Comparison of ENCODE assay signal across 8 mouse cellular contexts in the genomic region with DNA sequence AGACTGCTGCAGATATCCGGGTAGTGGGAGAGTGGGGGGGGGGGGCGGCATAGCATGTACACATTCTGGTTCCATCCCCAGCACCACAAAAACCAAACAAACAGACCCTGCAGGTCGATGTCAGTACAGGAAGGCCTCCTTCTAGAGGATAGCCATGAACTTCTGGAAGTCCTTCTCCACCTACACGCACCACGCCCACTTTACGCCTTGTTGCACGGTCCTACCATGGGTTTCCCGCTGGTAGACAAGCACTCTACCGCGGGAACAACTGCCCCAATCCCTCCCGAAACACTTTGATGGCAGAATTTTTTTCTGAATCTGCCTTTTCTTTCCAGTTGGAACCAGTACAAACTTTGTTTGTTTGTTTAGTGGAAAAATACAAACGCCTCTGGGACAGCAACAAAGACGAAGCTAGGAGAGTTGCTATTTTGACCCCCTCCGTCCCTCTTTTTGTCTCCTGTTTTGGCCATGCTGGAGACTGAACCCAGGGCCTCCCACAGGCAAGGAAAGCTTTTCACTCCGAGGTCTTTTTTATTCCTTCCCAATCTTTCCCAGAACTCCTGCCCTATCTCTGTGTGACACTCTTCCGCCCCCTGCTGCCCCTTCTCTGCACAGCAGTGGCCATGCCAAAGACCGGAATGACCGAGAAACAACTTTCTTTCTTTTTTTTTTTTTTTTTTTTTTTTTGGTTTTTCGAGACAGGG. TPM values are rescaled to one million over a fixed set of nuclear protein-coding genes. Genes with fewer than 3 reads are reported as not detected.
A peak's percentile ranks its signal among the peaks of the same experiment; 100 is the strongest.
DNase-seq lines count a peak whose midpoint lies in the region; ATAC-seq and TF ChIP-seq lines count a peak whose summit lies in the region.

No protein-coding gene starts in this region.

- H3K4me1 ChIP-seq in embryonic fibroblast, embryonic 13.5 days (ENCODE audit: control insufficient read depth, insufficient read depth, low read length): no peaks in the 10 kb centered on the region
- H3K4me1 ChIP-seq in heart, embryonic 12.5 days (replicated peaks): peaks cover 11% of the 10 kb centered on the region
- peaks cover 64% of the 10 kb centered on the region for H3K4me1 ChIP-seq in liver, embryonic 13.5 days (replicated peaks)
- H3K4me1 ChIP-seq in neural tube, embryonic 15.5 days: peaks cover 5% of the 10 kb centered on the region

- peak overlapping the region; percentile 56 for H3K4me2 ChIP-seq in heart, embryonic 12.5 days
- H3K4me2 ChIP-seq in liver, embryonic 13.5 days: peak overlapping the region; percentile 75
- peak overlapping the region; percentile 36 for H3K4me2 ChIP-seq in neural tube, embryonic 15.5 days

- H3K9ac ChIP-seq in heart, embryonic 12.5 days: peak overlapping the region; percentile 23; the same call in 1 of the 2 replicates
- H3K9ac ChIP-seq in liver, embryonic 13.5 days: peak overlapping the region; percentile 70
- H3K9ac ChIP-seq in neural tube, embryonic 15.5 days (replicated peaks): 0 out of 2 replicates have a peak overlapping the region, but pooled peaks have one; percentile 20

- H3K9me3 ChIP-seq in heart, embryonic 12.5 days (replicated peaks): no peaks in the 10 kb centered on the region
- no peaks in the 10 kb centered on the region for H3K9me3 ChIP-seq in liver, embryonic 13.5 days (replicated peaks)
- no peaks in the 10 kb centered on the region for H3K9me3 ChIP-seq in neural tube, embryonic 15.5 days (replicated peaks)

- 0 out of 2 replicates have a peak, but pooled peaks cover 11% of the 10 kb centered on the region for H3K27me3 ChIP-seq in heart, embryonic 12.5 days (replicated peaks)
- peaks cover 9% of the 10 kb centered on the region for H3K27me3 ChIP-seq in liver, embryonic 13.5 days
- H3K27me3 ChIP-seq in neural tube, embryonic 15.5 days (replicated peaks): 0 out of 2 replicates have a peak, but pooled peaks cover 4% of the 10 kb centered on the region

- 10% methylated on average over 19 of the region's 19 CpGs for WGBS in heart, embryonic 12.5 days
- 4% methylated on average over 19 of the region's 19 CpGs for WGBS in liver, embryonic 13.5 days (ENCODE audit: insufficient replicate concordance)
- 11% methylated on average over 19 of the region's 19 CpGs for WGBS in neural tube, embryonic 15.5 days

- no peak for TF ChIP-seq POLR2A in embryonic fibroblast, embryonic 13.5 days (IDR thresholded peaks at IDR 0.05; ENCODE audit: low read depth, low read length)

- no peak overlapping the region for H3K4me3 ChIP-seq in embryonic fibroblast, embryonic 13.5 days (ENCODE audit: insufficient read depth, low read length)
- peak overlapping the region; percentile 14; the same call in 1 of the 2 replicates for H3K4me3 ChIP-seq in heart, embryonic 12.5 days
- peak overlapping the region; percentile 57 for H3K4me3 ChIP-seq in liver, embryonic 13.5 days (replicated peaks)
- peak overlapping the region; percentile 8; the same call in 1 of the 2 replicates for H3K4me3 ChIP-seq in neural tube, embryonic 15.5 days (replicated peaks)

- no peaks in the 10 kb centered on the region for H3K36me3 ChIP-seq in heart, embryonic 12.5 days
- no peaks in the 10 kb centered on the region for H3K36me3 ChIP-seq in liver, embryonic 13.5 days
- no peaks in the 10 kb centered on the region for H3K36me3 ChIP-seq in neural tube, embryonic 15.5 days

- peak; percentile 48 for DNase-seq in 416B (ENCODE audit: low read depth)
- DNase-seq in adrenal gland, postnatal 25 days: peak; percentile 87
- DNase-seq in kidney, postnatal 14 days: peak; percentile 91
- peak; percentile 70 for DNase-seq in liver, embryonic 13.5 days
- DNase-seq in thymus, postnatal 10 days (ENCODE audit: low spot score in 2 of 2): peak; percentile 28 to 59

- H3K27ac ChIP-seq in embryonic fibroblast, embryonic 13.5 days (ENCODE audit: insufficient read depth, low read length): no peak overlapping the region
- no peak overlapping the region for H3K27ac ChIP-seq in heart, embryonic 12.5 days (ENCODE audit: poor library complexity, severe bottlenecking)
- H3K27ac ChIP-seq in liver, embryonic 13.5 days: peak overlapping the region; percentile 29
- peak overlapping the region; percentile 60; the same call in 1 of the 2 replicates for H3K27ac ChIP-seq in neural tube, embryonic 15.5 days (replicated peaks)

- peak; percentile 48; the same call in 1 of the 2 replicates for ATAC-seq in heart, embryonic 12.5 days (ENCODE audit: insufficient number of reproducible peaks, low FRiP score)
- peak; percentile 65 for ATAC-seq in liver, embryonic 13.5 days (ENCODE audit: low read depth)
- ATAC-seq in neural tube, embryonic 15.5 days (ENCODE audit: low FRiP score): no peak

- TF ChIP-seq CTCF in embryonic fibroblast, embryonic 13.5 days (IDR thresholded peaks at IDR 0.05; ENCODE audit: borderline replicate concordance, insufficient read depth, low read length): peak; percentile 80

RNA-seq across cellular contexts. Expression of gene Shbg, which starts 4.0 kb away (rescaled TPM):
- total RNA-seq in adrenal gland, postnatal 25 days (2021): not detected in 2 replicates
- polyA plus RNA-seq in embryonic fibroblast, embryonic 13.5 days (2011; ENCODE audit: insufficient read length, low read depth, missing spikeins): not detected in 2 replicates
- 0.13 and 0.82 TPM in 2 replicates for polyA plus RNA-seq in heart, embryonic 12.5 days (2016; fragmentation: Nextera tagmentation; extraction: Ambion mirVana)
- 33.4 and 34.8 TPM in 2 replicates for polyA plus RNA-seq in liver, embryonic 13.5 days (2015; fragmentation: Nextera tagmentation; extraction: Ambion mirVana)
- polyA plus RNA-seq in neural tube, embryonic 15.5 days (2015; fragmentation: Nextera tagmentation; extraction: Ambion mirVana): not detected in 2 replicates

RNA-seq across cellular contexts. Expression of gene Atp1b2, which starts 8.0 kb away (rescaled TPM):
- total RNA-seq in adrenal gland, postnatal 25 days (2021): 34.0 and 38.0 TPM in 2 replicates
- 0.58 and 2.7 TPM in 2 replicates for polyA plus RNA-seq in embryonic fibroblast, embryonic 13.5 days (2011; ENCODE audit: insufficient read length, low read depth, missing spikeins)
- 30.9 and 31.1 TPM in 2 replicates for polyA plus RNA-seq in heart, embryonic 12.5 days (2016; fragmentation: Nextera tagmentation; extraction: Ambion mirVana)
- polyA plus RNA-seq in liver, embryonic 13.5 days (2015; fragmentation: Nextera tagmentation; extraction: Ambion mirVana): 21.7 and 30.8 TPM in 2 replicates
- polyA plus RNA-seq in neural tube, embryonic 15.5 days (2015; fragmentation: Nextera tagmentation; extraction: Ambion mirVana): 76.7 and 77.0 TPM in 2 replicates

RNA-seq across cellular contexts. Expression of gene Sat2, which starts 8.1 kb away (rescaled TPM):
- total RNA-seq in adrenal gland, postnatal 25 days (2021): 6.7 and 16.9 TPM in 2 replicates
- 11.7 and 13.6 TPM in 2 replicates for polyA plus RNA-seq in embryonic fibroblast, embryonic 13.5 days (2011; ENCODE audit: insufficient read length, low read depth, missing spikeins)
- polyA plus RNA-seq in heart, embryonic 12.5 days (2016; fragmentation: Nextera tagmentation; extraction: Ambion mirVana): 16.5 and 17.4 TPM in 2 replicates
- 11.6 and 12.3 TPM in 2 replicates for polyA plus RNA-seq in liver, embryonic 13.5 days (2015; fragmentation: Nextera tagmentation; extraction: Ambion mirVana)
- 22.0 and 24.7 TPM in 2 replicates for polyA plus RNA-seq in neural tube, embryonic 15.5 days (2015; fragmentation: Nextera tagmentation; extraction: Ambion mirVana)

RNA-seq across cellular contexts. Expression of gene Fxr2, which starts 19.1 kb away (rescaled TPM):
- 89.7 and 101 TPM in 2 replicates for total RNA-seq in adrenal gland, postnatal 25 days (2021)
- 63.5 and 71.7 TPM in 2 replicates for polyA plus RNA-seq in embryonic fibroblast, embryonic 13.5 days (2011; ENCODE audit: insufficient read length, low read depth, missing spikeins)
- polyA plus RNA-seq in heart, embryonic 12.5 days (2016; fragmentation: Nextera tagmentation; extraction: Ambion mirVana): 37.1 and 40.1 TPM in 2 replicates
- 7.9 and 8.2 TPM in 2 replicates for polyA plus RNA-seq in liver, embryonic 13.5 days (2015; fragmentation: Nextera tagmentation; extraction: Ambion mirVana)
- polyA plus RNA-seq in neural tube, embryonic 15.5 days (2015; fragmentation: Nextera tagmentation; extraction: Ambion mirVana): 32.5 and 38.7 TPM in 2 replicates

RNA-seq across cellular contexts. Expression of gene Trp53, which starts 33.5 kb away (rescaled TPM):
- 74.1 and 81.7 TPM in 2 replicates for total RNA-seq in adrenal gland, postnatal 25 days (2021)
- 159 and 160 TPM in 2 replicates for polyA plus RNA-seq in embryonic fibroblast, embryonic 13.5 days (2011; ENCODE audit: insufficient read length, low read depth, missing spikeins)
- polyA plus RNA-seq in heart, embryonic 12.5 days (2016; fragmentation: Nextera tagmentation; extraction: Ambion mirVana): 76.0 and 79.1 TPM in 2 replicates
- polyA plus RNA-seq in liver, embryonic 13.5 days (2015; fragmentation: Nextera tagmentation; extraction: Ambion mirVana): 83.0 and 90.4 TPM in 2 replicates
- 51.8 and 85.1 TPM in 2 replicates for polyA plus RNA-seq in neural tube, embryonic 15.5 days (2015; fragmentation: Nextera tagmentation; extraction: Ambion mirVana)

Comparison
In these comparisons a context has a peak if more than half of its experiments do, and no peak if none do; other contexts are left out.
1. H3K27ac ChIP-seq: peak in liver, embryonic 13.5 days (single experiment) and neural tube, embryonic 15.5 days (single experiment); none in embryonic fibroblast, embryonic 13.5 days (single experiment) and heart, embryonic 12.5 days (single experiment).
2. H3K9ac ChIP-seq: peak in every context shown above with its lines; median percentile 70 in liver, embryonic 13.5 days; 23 in heart, embryonic 12.5 days; 20 in neural tube, embryonic 15.5 days.
3. RNA of gene Shbg, which starts 4.0 kb away (polyA plus RNA-seq): 33.4 to 34.8 TPM in liver, embryonic 13.5 days; 0.13 to 0.82 TPM in heart, embryonic 12.5 days, not detected in embryonic fibroblast, embryonic 13.5 days and not detected in neural tube, embryonic 15.5 days; every median in the first group is over 10 times any median in the second.
4. Peak in every context shown above with its lines, with median percentiles within 50 percentile points of each other: DNase-seq and H3K4me2 ChIP-seq.